Mouse (Mus musculus): ENCODE results near the gene Adam1a.
A peak's percentile ranks its signal among the peaks of the same experiment; 100 is the strongest.

Adam1a gene

DNA sequence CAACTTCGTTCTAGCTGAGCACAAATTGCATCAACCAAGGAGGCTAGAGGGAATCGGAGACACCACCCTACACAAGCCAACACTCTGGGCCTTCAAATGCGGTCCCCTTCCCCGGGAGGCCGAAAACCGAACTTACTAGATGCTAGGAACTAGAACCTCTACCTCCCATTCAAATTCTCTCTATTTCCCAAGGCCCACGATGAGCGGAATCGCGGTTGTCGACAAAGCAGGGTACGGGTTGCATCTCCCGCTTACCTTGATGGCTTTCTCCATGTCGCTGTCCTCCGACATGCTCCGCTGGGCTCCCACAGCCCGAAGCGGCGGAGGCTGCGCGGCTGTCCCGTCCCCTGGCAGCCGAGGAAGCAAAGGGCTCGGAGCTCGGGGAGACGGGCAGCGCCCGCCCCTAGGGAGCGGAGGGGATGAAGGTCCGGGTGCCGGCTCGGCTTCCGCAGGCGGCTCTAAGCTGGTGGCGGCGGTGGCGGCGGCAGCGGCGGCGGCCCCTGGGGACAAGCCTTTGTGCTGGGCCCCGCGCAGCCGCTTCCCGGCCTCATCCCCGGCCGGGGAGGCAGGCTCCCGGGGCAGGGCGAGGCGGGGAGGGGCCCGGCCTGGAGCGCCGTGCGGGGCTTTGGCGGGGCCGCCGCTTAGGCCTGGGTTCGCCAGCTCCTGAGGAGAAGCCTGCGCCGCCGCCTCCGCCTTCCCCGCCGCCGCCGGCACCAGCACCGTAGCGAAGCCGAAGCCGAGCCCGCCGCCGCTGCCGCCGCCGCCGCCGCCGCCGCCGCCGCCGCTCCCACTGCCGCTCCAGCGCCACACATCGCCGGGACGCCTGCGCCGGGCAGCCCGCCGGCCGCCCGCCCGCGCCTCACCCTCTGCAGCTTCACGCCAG, at the start of gene Adam1a, which contains the start of gene Gm42878:
Gene Adam1a, minus strand, starts transcription at position 573 of the 883 bp plus-strand sequence.
Gene Gm42878, minus strand, starts transcription at position 573 of the 883 bp plus-strand sequence.
- DNase-seq, result peak; percentile 60

DNA sequence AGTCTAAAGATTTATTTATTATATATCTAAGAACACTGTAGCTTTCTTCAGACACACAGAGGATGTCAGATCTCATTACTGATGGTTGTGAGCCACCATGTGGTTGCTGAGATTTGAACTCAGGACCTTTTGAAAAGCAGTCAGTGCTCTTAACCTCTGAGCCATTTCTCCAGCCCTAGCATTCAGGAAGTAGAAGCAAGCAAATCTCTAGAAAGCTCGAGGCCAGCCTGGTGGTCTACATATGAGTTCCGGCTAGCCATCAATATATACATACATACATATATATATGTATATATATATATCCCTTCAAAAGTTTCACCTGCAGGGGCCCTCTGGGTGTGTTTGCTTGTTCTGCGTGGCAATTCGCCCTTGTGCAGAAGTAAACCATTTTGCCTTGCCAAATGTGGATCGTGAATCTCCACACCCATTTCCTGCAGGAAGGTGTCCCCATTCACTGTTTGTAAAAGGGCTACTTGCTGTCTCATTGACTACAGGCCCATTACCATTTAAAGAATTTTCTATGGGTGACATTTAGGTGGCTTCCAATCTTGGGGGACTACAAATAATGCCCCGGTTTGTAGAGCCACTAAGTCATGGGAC, 49.5 kb upstream of the Adam1a start:
- DNase-seq, result no peak

DNA sequence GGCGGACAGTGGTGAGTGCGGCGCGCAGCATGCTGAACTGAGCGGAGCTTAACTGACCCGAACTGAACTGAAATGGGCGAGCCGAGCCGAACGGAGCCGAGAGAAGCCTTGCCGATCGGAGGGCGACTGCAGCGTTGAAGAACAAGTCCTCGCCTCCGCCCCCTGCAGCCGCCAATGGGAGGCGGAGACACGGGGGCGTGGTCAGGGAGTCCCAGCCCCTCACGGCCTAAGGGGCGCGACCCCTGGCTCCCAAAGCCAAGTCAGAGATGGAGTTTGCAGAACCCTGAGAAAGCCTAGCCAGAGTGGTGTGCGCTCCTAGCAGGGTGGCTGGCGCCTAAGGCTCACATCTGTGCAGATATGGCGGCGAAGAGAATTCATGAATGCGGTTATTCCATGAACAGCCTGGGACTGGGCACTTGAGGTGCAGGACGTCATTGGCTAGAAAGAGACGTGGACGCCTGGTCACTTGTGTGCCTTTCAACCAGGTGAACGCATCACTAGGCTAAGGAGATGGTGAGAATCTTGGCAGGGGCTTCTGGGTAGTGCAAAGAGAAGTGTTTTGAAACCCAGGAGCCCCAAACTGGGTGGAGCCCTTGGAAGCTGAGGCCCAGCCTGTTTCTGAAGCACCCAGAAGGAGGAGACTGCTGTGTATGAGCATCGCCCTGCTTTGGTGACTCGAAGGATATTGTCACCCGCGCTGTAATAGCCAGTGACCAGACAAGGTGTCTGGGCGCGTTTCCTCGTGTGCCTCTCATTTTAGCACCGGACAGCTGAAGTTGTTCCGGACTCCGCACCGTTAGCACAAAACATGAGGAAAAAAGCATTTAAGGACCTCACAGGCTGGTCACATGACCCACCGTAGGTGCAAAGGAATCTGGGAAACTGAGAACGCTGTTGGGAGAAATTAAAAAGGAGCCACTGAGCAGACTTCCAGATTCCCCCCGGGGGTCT, 48.4 kb upstream of the Adam1a start, which contains the start of gene Aldh2:
Gene Aldh2, minus strand, starts transcription at position 374 of the 951 bp plus-strand sequence.
- peak; percentile 93 for DNase-seq

DNA sequence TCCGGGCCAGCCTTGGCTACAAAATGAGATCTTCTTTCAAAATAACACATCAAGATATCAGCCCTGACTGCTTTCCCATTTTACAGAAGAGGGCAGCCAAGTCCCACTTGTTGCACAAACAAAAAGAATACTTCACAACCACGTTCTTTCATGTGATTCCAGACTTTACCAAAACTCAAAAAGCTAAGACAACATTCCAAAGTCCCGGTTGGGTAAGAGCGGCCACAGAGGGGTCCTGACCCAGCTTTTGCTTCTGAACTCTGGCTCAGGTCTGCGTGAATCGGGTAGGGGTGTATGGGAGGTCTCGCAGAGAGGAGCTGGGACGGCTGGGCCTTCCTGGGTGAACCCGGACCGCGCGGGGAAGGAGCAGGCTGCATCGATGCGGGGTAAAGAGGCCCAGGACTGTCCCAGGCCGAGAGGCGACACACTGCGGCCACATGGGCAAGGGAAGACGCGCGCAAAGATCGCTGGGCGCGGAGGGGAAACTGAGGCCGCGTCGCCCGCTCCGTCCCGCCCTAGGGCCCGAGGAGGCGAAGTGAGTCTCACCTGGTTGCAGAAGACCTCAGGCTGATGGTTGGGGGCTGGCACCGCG, 47.6 kb upstream of the Adam1a start:
- DNase-seq, result peak; percentile 58

DNA sequence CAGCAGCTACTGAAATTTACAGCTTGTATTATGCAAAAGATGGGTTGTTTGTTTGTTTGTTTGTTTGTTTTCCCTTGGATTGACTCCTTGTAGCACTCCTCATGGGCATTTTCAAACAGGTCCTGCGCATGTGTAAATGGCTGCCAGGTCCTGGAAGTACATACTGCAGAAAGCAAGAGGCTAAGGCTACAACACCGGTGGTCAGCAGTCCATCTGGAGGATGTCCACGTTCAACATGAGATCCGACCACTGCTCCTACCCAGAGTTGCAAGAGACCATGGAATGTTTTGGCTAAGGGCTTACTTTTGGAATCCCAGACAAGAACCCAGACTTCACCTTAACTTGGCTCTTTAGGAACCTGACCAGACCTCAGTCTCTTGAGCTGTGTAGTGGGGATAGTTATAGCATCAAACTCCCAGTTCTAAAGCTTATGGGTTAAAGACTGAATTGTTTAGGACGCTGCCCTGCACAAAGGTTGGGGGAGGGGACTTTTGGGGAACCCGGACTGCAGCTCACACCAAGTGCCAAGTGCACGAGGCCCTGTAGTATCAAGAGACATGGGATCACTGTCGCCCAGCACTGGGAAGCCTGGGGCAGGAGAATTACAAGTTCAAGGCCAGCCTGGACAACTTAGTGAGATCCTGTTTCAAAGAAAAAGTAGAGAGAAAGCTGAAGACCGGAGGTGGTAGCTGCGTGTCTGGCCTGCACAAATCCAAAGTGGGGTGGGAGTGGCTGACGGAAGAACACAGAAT, 47.0 kb upstream of the Adam1a start:
- no peak for DNase-seq

DNA sequence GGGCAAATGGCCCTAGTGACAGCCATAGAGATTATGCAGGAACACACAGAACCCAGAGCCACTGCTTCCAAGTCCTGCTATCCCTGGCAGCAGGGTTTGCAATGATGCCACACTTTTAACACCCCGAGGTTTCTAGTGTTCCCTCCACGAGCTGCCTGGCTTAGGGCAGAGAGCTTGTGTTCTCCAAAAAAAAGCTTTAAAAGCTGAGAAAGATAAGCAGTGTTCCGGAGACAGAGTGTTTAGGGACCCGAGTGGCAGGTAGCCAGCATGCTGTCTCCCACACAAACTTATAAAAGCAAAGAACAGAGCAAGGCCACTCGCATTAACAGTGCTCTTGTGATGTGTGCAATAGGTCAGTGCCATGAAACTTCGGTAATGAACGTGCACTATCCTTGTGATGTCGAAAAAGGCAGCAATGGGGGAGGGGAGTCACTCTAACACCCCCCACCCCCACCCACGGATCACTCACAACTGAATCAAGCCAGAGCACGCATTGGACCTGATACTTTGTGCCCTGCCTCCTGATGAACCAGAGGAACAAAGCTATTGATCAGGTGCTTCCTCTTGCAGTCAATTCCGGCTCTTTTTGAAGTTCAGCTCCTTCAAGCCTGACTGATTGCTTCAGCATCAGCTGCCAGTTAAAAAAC, 46.3 kb upstream of the Adam1a start:
- DNase-seq, result no peak

DNA sequence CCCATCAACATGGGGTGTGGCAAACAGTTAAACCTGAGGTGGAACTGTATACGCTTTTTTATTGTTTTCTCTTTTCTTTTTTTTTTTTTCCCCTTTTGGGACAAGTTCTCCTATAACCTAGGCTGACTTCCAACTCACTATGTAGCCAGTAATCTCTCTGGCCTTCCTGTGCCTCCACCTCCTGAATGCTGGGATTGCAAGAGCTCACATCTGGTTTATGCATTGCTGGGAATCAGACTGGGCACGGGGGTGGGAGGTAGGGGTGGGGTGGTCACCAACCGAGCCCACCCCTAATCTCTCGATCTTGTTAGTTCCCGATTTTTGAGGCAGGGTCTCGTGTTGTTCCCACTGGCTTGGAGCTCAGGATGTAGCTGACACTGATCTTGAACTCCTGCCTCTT, 44.6 kb upstream of the Adam1a start:
- DNase-seq, result no peak

DNA sequence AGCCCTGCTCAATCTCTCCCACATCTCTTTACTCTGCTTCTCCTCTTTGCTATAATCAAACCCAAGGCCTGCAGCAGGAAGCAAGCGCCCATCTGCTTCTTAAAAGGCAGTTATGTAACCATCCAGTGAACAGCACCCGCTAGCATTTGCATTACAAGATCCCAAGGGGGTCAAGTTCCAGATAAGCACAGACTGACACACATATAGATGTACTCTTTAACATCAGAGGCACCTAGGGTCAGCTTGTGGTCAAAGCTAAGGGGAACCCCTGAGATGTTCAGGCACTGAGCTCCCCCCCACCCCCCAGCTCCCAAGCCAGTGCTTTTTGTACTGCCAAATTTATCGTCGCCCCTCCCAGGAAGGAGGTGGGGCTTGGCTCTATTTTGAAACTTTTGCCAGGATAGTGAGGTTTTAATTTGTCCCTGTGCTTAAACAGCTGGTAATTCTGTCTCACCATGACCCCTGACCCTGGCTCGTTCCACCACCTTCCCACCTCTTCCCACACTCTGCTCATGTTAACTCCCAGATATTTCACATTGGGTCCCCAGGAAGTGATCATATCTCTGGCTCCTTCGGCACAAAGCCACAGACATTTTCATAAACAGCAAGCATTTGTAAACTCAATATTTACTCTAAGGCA, 41.2 kb upstream of the Adam1a start:
- DNase-seq, result peak; percentile 35

DNA sequence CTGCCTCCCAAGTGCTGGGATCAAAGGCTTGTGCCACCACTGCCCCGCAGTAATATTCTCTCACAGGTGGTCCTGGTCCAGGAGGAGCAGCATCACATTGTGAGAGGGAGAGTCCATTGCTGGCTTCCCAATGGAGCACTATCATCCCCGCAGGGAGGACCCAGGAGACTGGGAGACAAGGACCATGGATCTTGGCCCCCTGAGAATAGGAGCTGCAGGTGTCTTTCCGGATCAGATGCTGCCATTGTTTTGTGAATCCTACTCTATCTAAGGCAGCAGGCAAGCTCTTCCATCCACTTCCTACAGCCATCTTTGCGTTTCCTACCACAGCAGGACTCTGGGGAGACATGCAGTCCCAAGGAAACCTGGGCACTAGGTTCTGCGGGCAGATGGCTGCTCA, 40.4 kb upstream of the Adam1a start:
- no peak for DNase-seq

DNA sequence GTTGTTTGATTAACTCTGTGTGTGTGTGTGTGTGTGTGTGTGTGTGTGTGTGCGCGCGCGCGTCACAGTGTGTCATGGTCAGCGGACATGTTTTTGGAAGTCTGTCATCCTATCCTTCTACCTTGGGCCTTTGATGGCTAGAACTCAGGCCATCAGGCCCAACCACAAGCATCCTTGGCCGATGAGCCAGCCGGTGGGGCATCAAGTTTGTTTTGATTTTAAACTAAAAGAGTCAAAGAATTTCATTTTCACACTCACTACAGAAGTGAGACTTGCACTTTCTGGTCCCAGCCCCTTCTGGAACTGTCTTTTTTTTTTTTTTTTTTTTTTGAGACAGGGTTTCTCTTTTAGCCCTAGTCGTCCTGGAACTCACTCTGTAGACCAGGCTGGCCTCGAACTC, 39.7 kb upstream of the Adam1a start:
- DNase-seq, result no peak

DNA sequence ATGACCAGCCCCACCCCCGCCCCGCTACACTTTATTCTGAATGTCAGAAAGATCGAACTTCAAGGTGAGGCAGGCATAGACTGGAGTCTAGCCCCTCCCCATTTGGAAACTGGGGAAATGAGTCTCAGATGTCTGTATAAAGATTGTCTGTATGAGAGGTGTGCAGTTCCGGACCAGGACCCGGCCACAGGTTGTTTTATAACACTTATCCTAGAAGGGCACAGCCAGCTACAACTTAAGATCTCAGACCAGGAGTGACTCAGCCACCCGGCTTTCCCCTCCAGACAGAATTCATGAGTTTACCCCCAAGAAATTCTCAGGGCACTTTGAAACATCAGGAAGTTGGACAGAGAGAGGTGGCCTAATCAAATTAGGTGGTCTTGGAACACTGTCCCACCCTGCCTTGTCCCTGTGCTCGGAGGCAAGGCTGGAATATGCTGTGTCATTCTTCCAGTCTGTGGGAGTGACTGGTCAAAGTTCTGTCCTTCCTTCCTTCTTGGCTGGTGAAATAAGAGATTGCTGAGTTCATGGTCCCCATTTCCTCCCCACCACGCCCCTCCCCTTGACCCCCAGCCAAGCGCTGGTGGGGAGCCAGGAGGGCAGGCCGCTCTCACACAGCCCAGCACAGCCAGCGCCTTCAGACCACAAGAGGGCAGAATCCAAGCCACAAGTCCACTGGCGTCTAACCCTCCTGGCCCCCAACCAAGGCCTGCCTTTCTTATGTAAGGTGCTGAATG, 38.7 kb upstream of the Adam1a start:
- peak; percentile 96 for DNase-seq

DNA sequence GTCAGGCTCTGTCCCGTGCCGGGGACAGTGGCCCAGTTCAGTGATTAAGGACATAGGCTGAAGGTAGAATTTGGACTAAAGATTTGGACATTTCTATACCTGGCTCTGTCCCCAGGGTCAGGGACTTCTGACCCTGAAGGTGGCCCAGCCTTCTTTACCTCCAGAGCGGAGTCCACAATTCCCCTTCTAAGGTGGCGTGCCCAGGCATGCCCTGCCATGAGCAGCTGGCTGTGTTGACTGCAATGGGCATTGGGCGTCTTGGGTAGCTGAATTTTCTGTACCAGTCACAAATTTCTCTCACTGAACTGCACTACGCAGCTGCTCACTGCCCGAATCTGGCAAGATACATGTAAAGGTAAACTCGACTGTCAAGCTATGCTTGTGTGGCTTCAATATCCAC, 36.7 kb upstream of the Adam1a start:
- DNase-seq, result no peak

DNA sequence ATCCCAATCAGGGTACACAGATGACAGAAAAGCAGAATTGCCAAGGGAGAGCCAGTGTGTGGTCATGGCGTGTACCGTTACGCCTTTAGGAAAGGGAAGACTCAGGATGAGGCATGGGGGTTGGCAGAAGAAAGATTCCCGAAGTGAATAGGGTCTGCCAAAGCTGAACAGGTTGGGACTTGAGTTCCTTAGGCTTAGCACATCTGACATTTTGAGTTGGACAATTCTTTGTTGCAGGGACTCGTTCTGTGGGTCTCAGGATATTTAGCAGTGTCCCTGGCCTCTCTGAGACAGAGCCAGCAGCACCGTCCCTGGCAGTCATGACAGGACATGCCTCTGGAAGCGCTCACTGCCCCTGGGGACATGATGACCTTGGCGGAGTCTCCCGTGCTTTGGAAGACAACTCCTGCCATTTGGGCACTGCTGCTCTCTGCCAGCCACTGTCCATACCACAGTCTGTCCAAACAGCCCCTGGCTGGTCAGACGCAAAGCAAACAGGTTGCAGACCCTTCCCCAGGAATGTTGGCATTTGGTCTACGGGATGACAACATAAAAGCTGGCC, 31.7 kb upstream of the Adam1a start:
- DNase-seq, result no peak

DNA sequence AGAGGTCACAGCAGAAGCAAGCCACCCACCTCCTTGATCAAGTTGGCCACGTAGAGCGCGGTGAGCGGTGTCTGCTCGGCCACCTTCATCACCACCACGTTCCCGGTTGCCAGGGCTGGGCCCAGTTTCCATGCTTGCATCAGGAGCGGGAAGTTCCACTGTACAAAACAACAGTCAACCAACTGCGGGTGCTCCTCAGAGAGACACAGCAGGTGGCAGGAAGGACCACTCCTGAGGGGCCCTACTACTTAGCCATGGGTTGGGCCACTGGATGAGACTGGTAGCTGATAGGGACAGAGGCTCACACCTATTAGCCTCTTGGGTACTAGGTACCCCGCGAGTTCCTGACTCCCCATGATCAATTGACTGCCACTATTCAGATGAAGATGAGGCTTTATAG, 30.6 kb upstream of the Adam1a start:
- no peak for DNase-seq

DNA sequence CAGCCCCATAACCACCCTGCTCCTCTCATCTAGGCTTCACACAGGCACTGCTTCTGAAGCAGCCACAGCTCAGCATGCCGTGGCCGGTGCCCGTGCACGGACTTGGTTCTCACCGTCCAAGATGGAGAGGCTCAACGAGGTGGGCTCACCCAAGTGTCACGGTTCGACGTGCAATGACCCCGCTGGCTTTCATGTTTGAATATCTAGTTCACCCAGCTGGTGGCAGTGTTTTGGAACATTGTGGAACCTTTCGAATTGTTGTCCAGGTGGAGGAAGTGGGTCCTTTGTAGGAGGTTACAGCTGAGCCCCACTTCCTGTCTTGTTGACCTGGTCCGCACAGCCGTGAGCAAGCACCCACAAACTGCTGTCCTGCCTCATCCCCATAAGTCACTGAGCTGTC, 28.9 kb upstream of the Adam1a start:
- DNase-seq, result no peak

DNA sequence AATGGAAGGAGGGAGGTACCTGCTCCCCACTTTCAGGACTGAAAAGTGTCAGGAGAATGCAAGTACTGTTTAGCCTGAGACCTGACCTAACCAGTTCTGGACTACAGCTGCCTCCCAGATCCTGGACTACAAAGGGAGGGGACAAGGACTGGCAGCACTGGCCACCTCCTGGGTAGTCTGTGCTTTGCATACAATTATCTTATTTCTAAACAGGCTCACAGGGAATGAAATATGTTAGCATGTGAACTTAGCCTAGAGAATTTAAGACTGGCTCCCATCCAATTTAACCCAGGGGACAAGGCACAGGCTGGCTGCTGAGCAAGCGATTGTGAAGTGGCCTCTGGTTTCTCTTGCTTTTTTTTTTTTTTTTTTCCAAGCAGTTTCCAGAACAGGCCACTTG, 25.5 kb upstream of the Adam1a start:
- no peak for DNase-seq

DNA sequence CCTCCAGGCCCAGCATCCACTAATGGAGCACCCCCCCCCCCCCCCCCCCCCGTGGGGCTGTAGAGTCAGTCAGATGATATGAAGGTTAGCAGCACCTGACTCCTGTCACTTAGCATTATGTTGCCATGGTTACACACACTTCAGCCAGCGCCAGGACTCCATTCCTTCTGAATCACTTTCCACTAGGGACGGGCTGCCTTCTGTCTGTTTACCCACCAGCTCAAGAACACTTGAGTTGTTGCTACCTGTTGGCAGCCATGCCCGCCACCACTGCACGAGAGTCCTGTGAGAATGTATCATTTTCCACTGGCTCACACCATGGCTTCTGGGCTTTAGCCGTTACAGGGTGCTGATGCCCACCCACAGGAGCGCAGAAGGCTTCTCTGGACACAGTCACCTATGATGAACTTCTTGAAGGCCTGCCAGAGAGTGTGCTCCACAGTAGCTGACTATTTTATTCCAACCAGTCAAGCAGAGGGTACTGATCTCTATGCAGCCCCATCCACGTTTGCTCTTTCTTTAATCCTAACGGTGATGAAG, 24.7 kb upstream of the Adam1a start:
- DNase-seq, result no peak

DNA sequence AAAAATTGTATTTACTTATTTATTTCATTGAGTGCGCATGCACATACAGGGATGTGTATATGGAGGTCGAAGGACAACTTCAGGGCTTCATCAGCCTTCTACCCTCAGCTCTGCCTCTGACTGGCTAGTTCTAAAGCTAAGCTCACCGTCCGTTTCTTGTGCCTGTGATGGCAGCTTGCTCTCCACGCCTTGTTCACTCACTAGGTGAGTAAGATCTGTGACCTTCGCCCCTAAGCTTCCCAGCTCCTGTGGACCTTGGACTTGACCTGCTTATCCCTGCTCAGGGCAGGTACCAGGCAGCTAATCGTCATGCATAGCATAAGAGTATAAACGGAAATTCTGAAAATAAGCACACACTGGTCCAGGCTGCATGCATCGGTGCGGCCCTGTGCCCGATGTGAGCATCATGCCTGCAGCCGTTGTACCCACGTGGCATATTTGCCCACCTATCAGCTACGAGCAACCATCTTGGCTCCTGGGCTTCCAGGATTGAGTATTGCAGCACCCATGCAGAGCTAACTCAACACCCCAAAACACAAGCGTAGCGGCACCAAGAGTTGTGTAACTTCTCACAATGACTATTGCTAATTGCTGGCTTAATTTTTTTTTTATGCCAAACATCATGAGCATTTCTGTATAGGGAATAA, 20.9 kb upstream of the Adam1a start:
- DNase-seq, result peak; percentile 54

DNA sequence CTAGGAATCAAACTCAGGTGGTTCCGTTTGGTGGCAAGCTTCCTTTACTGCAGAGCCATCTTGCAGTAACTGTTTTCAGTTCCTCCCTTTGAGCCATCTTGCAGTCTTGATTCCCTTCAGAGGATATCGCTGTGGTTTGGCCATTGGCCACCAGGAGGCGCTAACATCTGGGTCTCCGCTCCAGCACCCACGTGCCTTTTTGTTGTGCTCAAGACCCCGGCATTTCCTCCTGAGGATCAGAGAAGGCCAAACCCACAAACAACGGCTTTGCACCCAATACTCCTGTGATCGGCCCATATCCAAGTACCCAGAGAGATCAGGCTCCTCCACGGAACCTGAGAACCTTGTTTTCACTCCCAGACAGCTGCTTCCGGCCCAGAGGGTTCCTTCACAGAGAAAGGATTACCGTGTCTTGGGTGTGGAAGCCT, 19.2 kb upstream of the Adam1a start:
- DNase-seq, result peak; percentile 95

All from kidney, postnatal 10 days (tissue).